Mouse (Mus musculus): ENCODE data around the gene Oxnad1.

The Oxnad1 gene

GRCm38 (mm10) chr14:32144734-32145133 is 59.6 kb downstream of the Oxnad1 start:
- DNase-seq (ENCODE audit: low read depth, low spot score), result no peak

GRCm38 (mm10) chr14:32145401-32145800 is 60.2 kb downstream of the Oxnad1 start:
- no peak for DNase-seq (ENCODE audit: low read depth, low spot score)

GRCm38 (mm10) chr14:32145809-32146511 is 60.8 kb downstream of the Oxnad1 start:
- no peak for DNase-seq (ENCODE audit: low read depth, low spot score)

- no peak for DNase-seq (ENCODE audit: low read depth, low spot score)
Observed at GRCm38 (mm10) chr14:32146578-32146977, 61.4 kb downstream of the Oxnad1 start.

GRCm38 (mm10) chr14:32150872-32151271 is 65.7 kb downstream of the Oxnad1 start:
- no peak for DNase-seq (ENCODE audit: low read depth, low spot score)

- DNase-seq (ENCODE audit: low read depth, low spot score), result no peak
Observed at GRCm38 (mm10) chr14:32152243-32152965, 67.2 kb downstream of the Oxnad1 start.
